Mouse (Mus musculus) ES-E14 (cell line): Measurements from ENCODE around the gene Oxld1. TPM values are rescaled to one million over a fixed set of nuclear protein-coding genes. Genes with fewer than 3 reads are reported as not detected.

ENCODE experiments used
- DNase-seq: peaks from one replicate; pipeline ENCODE4 v3.0.0-alpha.2; 2013; ENCODE audit warnings: low read depth, low spot score
- H3K27ac ChIP-seq: 2 replicates; pipeline ENCODE4 v1.5.1; 2012; ENCODE audit warnings: low read depth, mild to moderate bottlenecking, low read length, moderate library complexity, mixed read lengths; ENCODE audit not compliant: poor library complexity, insufficient read depth, severe bottlenecking
- H3K36me3 ChIP-seq: 2 replicates; pipeline ENCODE4 v1.6.1; 2012; ENCODE audit warnings: mild to moderate bottlenecking, low read length, moderate library complexity, mixed read lengths; ENCODE audit not compliant: control insufficient read depth, poor library complexity, insufficient read depth, severe bottlenecking
- H3K4me1 ChIP-seq, 2 experiments: fragments of 150-350 bp in 1 of 2; sonication (generic) in 1 of 2; 2 replicates each; pipeline ENCODE4 v1.6.1; 2012; ENCODE audit warnings: low read length in 2 of 2, mild to moderate bottlenecking in 1 of 2, mixed read lengths in 1 of 2; ENCODE audit not compliant: control insufficient read depth in 2 of 2, insufficient read depth in 2 of 2, poor library complexity in 1 of 2
- H3K4me3 ChIP-seq, 2 experiments: fragments of 150-350 bp in 1 of 2; sonication (generic) in 1 of 2; 2 replicates each; pipeline ENCODE4 v1.5.1; 2012; ENCODE audit warnings: low read length in 2 of 2, low read depth in 1 of 2, mild to moderate bottlenecking in 1 of 2, mixed read lengths in 1 of 2; ENCODE audit not compliant: insufficient read depth in 1 of 2, poor library complexity in 1 of 2, severe bottlenecking in 1 of 2
- H3K9ac ChIP-seq: 2 replicates; pipeline ENCODE4 v1.6.1; 2012; ENCODE audit warnings: low read depth, mild to moderate bottlenecking, low read length, mixed read lengths; ENCODE audit not compliant: poor library complexity, insufficient read depth, severe bottlenecking
- H3K9me3 ChIP-seq: fragments of 150-350 bp; sonication (generic); 2 replicates; pipeline ENCODE4 v1.6.1; 2012; ENCODE audit warnings: low read depth, mild to moderate bottlenecking, low read length; ENCODE audit not compliant: control insufficient read depth, insufficient read depth
- CHD2 ChIP-seq: IDR thresholded peaks from 2 replicates; pipeline ENCODE4 v1.6.1; 2014; ENCODE audit warnings: mild to moderate bottlenecking, low read depth, low read length, inconsistent platforms
- HCFC1 ChIP-seq: IDR thresholded peaks from 2 replicates; pipeline ENCODE4 v1.6.1; 2012; ENCODE audit warnings: low read length, inconsistent platforms, borderline replicate concordance; ENCODE audit not compliant: insufficient read depth
- MAFK ChIP-seq: IDR thresholded peaks from 2 replicates; pipeline ENCODE4 v1.6.1; 2014; ENCODE audit warnings: mild to moderate bottlenecking, low read depth, low read length, inconsistent platforms; ENCODE audit not compliant: insufficient read depth
- ZC3H11A ChIP-seq: IDR thresholded peaks from 2 replicates; pipeline ENCODE4 v1.6.1; 2012; ENCODE audit warnings: low read depth, mild to moderate bottlenecking, inconsistent platforms, low read length, borderline replicate concordance
- ZNF384 ChIP-seq: IDR thresholded peaks from 2 replicates; pipeline ENCODE4 v1.6.1; 2012; ENCODE audit warnings: low read depth, low read length, inconsistent platforms
- in situ Hi-C, 2 experiments: fragments of 600-800 bp; cut with MboI; formaldehyde crosslinking; loops; one replicate each; pipeline ENCODE4 v1.15.1; 2025; ENCODE audit warnings: low sequenced_read_pairs in 2 of 2, inconsistent platforms in 1 of 2; ENCODE audit not compliant: unreplicated experiment in 2 of 2
- total RNA-seq: library from RNA; depleted of rRNA; stranded (reverse); fragments of 300-350 nt; gene quantifications from 2 replicates; pipeline ENCODE4 v1.2.3, GENCODE M21; 2012

The Oxld1 gene
- total RNA-seq, 1 experiment, result 4.1 TPM

- no peak for TF ChIP-seq CHD2
- TF ChIP-seq HCFC1, result no peak
- TF ChIP-seq ZC3H11A, result no peak
- TF ChIP-seq MAFK, result no peak
- TF ChIP-seq ZNF384, result no peak
- H3K9me3 ChIP-seq, result no peaks in the 10 kb centered on the region
- no peaks in the 10 kb centered on the region; a peak in 1 of 4 replicates for H3K4me1 ChIP-seq
- H3K36me3 ChIP-seq, result peaks cover 28% of the 10 kb centered on the region
- H3K4me3 ChIP-seq, result peak overlapping the region; percentile 84 to 96
- H3K9ac ChIP-seq, result peak overlapping the region; percentile 82; the same call in 1 of the 2 replicates
- H3K27ac ChIP-seq, result no peak overlapping the region
- DNase-seq, result no peak
- in situ Hi-C loops, result no loop called here
Observed at GRCm38 (mm10) chr11:120458847-120459597, 1.2 kb upstream of the Oxld1 start.

GRCm38 (mm10) chr11:120457370-120457769, 498 bp downstream of the Oxld1 start:
- Histone ChIP-seq H3K4me3 (peak overlapping the region; percentile 84 to 96), H3K9me3 (no peaks in the 10 kb centered on the region), H3K9ac (peak overlapping the region; percentile 82), H3K27ac (no peak overlapping the region), H3K36me3 (peaks cover 25% of the 10 kb centered on the region), H3K4me1 (no peaks in the 10 kb centered on the region; a peak in 1 of 4 replicates)
- no peak for DNase-seq
- TF ChIP-seq ZC3H11A (no peak), MAFK (no peak), ZNF384 (no peak), HCFC1 (no peak)
- in situ Hi-C loops, result no loop called here

GRCm38 (mm10) chr11:120455413-120455812, 2.5 kb downstream of the Oxld1 start:
- H3K36me3 ChIP-seq, result peaks cover 8% of the 10 kb centered on the region; the same call in 1 of the 2 replicates
- in situ Hi-C loops, result no loop called here

GRCm38 (mm10) chr11:120454965-120455364, 2.9 kb downstream of the Oxld1 start:
- no peak for TF ChIP-seq ZNF384
- TF ChIP-seq ZC3H11A, result no peak
- TF ChIP-seq HCFC1, result no peak
- TF ChIP-seq MAFK, result no peak
- no peak for TF ChIP-seq CHD2
- H3K27ac ChIP-seq, result no peak overlapping the region
- H3K9ac ChIP-seq, result no peak overlapping the region
- no peaks in the 10 kb centered on the region; a peak in 1 of 4 replicates for H3K4me1 ChIP-seq
- H3K36me3 ChIP-seq, result peaks cover 6% of the 10 kb centered on the region; the same call in 1 of the 2 replicates
- DNase-seq, result no peak
- H3K9me3 ChIP-seq, result no peaks in the 10 kb centered on the region
- in situ Hi-C loops, result no loop called here
- H3K4me3 ChIP-seq, result no peak overlapping the region

More at GRCm38 (mm10) chr11:120455413-120455812, 2.5 kb downstream of the Oxld1 start:
- Histone ChIP-seq H3K27ac (no peak overlapping the region), H3K4me1 (no peaks in the 10 kb centered on the region; a peak in 1 of 4 replicates), H3K4me3 (no peak overlapping the region), H3K9ac (no peak overlapping the region), H3K9me3 (no peaks in the 10 kb centered on the region)
- no peak for TF ChIP-seq ZNF384
- no peak for TF ChIP-seq MAFK
- TF ChIP-seq CHD2, result no peak
- no peak for TF ChIP-seq ZC3H11A
- TF ChIP-seq HCFC1, result no peak
- DNase-seq, result no peak
